Mouse (Mus musculus): Measurements from ENCODE around the gene Itfg2.
"Not testable (repeated sequence)": the region's sequence is repeated elsewhere in the genome, so short reads cannot be mapped to it uniquely, and the experiment has no call there.

Itfg2 gene

GRCm38 (mm10) chr6:128381254-128381653 lies 43.5 kb downstream of the Itfg2 start:
- DNase-seq (ENCODE audit: low spot score): no peak

GRCm38 (mm10) chr6:128380594-128381167 lies 44.0 kb downstream of the Itfg2 start:
- not testable (repeated sequence) for DNase-seq (ENCODE audit: low spot score)

GRCm38 (mm10) chr6:128379636-128380035 lies 45.1 kb downstream of the Itfg2 start:
- no peak for DNase-seq (ENCODE audit: low spot score)

- no peak for DNase-seq (ENCODE audit: low spot score)
Measured at GRCm38 (mm10) chr6:128376371-128377085, 48.2 kb downstream of the Itfg2 start.

GRCm38 (mm10) chr6:128375192-128375591 lies 49.5 kb downstream of the Itfg2 start, which contains the start of the genes Tex52 and Gm44596:
Gene Tex52 (plus strand): TSS chr6:128375456.
Gene Gm44596 (plus strand): TSS chr6:128375503.
- DNase-seq (ENCODE audit: low spot score): no peak

- no peak for DNase-seq (ENCODE audit: low spot score)
Measured at GRCm38 (mm10) chr6:128370040-128370439, 54.7 kb downstream of the Itfg2 start.

- no peak for DNase-seq (ENCODE audit: low spot score)
Measured at GRCm38 (mm10) chr6:128366466-128366865, 58.3 kb downstream of the Itfg2 start.

GRCm38 (mm10) chr6:128364721-128365120 lies 60.0 kb downstream of the Itfg2 start:
- no peak for DNase-seq (ENCODE audit: low spot score)

- no peak for DNase-seq (ENCODE audit: low spot score)
Measured at GRCm38 (mm10) chr6:128363007-128363825, 61.5 kb downstream of the Itfg2 start.

- peak; percentile 77 for DNase-seq (ENCODE audit: low spot score)
Measured at GRCm38 (mm10) chr6:128362381-128363006, 62.2 kb downstream of the Itfg2 start, which contains the start of the genes Rhno1 and Foxm1. Gene Rhno1 (minus strand): TSS chr6:128362911. Gene Foxm1 (plus strand): TSS chr6:128362967.

GRCm38 (mm10) chr6:128361901-128362300 lies 62.8 kb downstream of the Itfg2 start:
- DNase-seq (ENCODE audit: low spot score): no peak

All from ovary, postnatal 10 days (tissue).